Mouse (Mus musculus): ENCODE data around the gene Rrnad1.

Rrnad1 gene

DNA sequence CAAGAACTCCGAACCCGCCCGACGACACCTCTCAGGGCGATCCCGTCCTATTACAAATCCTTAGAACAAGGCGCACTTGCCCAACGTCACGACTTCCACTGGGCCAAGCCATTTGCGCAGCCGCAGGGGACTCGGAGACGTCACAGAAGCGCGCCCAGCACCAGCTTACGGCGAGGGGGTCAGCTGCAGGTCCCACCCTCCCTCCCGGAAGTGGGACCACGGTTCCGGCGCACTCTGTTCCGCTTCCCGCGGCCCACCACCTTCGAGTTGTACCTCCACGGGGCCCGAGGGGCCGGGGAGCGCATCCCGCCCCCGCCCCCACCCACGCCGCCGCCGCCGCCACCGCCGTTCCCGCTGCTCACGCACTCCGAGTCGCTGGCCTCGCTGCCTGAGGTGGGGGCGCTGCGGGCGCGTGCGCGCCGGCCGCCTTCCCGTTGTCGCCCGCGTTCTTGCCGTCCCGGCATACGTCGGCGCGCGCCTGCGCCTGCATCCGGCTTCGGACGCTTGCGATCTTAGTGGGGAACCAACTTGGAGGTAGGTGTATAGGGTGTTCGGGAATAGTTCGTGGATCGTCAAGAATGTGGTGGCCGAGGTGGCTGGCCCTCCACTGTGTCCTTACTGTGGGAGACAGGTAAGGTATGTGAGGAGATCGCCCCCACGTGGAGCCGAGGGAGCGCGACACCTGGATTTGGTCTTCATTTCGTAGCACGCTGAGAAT is at the start of gene Rrnad1, which contains the start of gene Isg20l2:
Rrnad1 (minus strand) TSS at position 640 of the 718 bp plus-strand sequence.
Isg20l2 (plus strand) TSS at position 237 of the 718 bp plus-strand sequence.
- DNase-seq: peak; percentile 99

DNA sequence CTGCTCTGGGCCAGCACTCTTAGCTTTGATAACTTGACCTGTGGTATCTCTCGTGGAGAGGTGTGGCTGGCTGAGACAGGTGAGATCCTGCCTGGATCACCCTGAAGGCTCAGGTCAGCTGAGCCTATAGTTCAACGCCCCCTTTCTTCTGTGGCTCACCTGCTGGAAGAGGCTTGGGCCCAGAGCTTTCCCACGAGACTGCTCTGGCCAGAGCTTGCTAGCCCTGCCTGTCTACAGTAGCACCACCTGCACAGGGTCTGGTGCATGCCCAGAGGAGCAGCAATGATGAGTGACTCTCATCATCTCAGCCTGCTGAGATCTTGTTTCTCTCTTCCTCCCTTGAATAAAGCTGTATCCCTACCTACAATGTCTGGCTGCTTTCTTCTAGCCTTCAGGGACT is 49.6 kb upstream of the Rrnad1 start:
- DNase-seq: no peak

DNA sequence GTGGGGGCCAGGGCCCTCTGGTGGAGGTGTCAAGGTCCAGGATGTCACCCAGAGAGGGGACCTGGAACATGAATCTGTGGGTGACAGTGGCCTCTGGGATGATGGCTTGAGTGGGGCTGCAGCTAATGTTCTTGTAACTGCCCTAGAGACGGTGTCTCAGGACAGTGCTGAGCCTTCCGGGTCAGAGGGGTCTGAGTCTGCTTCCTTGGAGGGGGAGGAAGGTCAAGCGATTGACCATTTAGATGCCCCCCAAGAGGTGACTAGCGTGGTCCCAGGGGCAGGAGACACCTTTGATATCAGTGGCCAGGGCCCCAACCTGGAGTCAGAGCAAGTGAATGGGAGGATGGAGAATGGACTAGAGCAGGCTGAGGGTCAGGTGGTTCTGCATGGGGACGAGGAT is 49.0 kb upstream of the Rrnad1 start:
- no peak for DNase-seq

DNA sequence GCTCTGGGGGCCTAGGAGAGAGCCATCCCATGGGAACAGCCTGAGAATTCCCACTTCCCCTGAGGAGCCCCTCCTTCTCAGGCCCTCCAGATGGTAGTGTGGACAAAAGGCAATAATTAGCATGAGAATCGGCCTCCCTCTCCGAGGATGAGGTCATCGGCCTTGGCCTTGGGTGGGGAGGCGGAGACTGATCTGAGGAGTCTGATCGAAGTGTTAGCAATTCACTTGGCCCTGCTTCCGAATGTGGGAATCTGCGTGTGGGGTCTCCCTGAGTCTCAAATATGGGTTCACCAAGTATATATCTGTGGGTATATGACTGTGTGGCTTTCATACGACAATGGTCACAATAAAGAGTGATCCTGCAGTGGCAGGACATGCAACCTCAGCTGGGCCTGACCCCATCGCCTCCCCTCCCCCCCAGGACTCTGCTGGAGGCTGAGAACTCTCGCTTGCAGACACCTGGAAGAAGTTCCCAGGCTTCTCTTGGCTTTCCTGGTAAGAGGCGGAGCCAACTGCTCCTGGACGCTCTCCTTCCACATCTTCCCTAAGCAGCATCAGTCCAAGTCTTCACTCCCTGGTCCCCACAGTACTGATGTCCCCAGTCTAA is 44.0 kb upstream of the Rrnad1 start:
- no peak for DNase-seq

DNA sequence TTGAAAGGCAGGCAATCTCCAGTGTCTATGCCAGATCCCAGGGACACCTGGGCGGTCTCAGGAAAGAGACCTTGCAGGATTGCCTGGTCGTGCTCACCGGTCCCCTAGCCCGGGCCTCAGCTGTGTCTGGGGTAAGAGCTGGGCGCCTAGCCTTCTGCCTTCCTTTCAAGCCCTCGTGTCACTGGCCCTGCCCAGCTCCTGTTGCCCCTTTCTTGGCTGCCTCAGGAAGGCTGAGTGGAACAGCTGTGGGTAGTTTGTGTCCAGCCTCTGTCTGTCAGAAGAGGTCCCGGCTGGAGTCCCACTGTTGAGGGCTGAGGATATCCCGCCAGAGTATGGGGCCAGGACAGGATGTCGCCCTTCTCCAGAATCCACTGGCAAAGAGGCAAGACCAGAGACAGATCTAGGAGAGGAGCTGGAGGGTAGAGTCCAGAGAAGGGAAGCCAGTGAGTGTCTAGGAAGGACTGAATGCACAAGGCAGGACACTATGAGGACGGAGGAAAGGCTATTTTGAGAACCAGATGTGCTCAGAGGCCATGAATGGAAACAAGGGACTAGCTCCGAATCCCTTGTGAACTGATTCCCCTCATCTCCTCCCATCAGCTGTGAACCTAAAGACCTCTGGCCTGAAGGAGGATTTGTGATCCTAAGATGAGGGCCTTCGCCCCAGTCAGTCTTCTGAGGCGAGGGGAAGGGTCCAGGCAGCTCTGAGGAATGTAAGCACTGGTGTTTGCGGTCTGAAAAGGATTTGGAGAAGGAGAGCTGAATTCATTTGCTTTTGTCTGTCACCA is 43.3 kb upstream of the Rrnad1 start:
- no peak for DNase-seq

DNA sequence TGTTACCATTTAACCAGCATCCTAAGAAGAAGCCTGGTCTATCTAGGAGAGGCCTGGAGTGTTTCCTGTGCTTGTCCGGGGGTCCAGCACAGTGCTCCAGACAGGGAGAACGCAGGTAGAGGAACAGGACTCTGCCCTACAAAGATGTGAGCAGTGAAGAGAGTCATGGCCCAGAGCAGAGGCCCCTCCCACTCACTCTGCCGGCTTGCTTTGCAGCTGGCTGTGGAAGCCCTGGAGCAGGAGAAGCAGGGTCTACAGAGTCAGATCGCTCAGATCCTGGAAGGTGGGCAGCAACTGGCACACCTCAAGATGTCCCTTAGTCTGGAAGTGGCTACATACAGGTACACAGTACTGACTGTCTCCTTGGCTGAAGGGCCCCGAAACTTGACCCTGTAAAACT is 42.3 kb upstream of the Rrnad1 start:
- peak; percentile 42 for DNase-seq

DNA sequence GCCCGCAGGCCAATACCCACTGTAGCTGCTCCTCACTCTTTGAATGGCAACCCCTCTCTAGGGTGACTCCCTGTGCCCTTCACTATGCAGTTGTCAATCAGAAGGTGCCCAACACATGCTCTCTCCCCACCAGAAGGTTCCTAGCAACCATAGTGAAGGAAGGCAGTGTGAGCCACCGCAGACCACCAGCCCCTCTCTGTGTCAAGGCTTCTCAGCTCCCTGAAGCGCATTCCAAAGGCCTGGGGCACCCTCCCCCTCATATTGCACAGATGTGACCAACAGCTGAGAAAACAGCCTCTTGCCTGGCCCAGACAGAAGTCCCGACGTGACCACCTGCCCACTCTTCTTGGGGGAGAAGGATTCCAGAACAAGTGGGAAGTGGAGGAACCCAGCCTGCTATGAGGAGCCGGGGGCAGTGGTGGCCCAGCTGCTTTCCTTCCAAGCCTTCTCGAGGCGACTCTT is 41.7 kb upstream of the Rrnad1 start:
- no peak for DNase-seq

DNA sequence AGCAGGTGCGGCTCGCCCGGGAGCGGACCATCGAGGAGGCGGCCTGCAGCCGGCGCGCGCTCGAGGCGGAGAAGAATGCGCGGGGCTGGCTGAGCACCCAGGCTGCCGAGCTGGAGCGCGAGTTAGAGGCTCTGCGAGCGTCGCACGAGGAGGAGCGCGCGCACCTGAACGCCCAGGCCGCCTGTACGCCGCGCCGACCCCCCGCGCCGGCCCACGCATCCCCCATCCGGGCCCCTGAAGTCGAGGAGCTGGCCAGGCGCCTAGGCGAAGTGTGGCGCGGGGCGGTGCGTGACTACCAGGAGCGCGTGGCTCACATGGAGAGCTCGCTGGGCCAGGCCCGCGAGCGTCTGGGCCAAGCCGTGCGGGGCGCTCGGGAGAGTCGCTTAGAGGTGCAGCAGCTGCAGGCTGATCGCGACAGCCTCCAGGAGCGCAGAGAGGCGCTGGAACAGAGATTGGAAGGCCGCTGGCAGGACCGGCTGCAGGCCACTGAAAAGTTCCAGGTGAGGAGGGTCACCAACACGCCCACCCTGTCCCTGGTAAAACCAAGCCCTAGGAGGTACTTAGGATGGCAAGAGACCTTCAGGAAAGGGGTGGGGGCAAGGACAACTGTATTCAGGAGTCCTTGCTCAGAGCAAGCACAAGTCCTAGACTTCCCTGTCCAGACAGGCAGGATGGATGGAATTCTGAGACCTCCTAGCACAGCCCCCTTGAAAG is 41.1 kb upstream of the Rrnad1 start:
- DNase-seq: no peak

DNA sequence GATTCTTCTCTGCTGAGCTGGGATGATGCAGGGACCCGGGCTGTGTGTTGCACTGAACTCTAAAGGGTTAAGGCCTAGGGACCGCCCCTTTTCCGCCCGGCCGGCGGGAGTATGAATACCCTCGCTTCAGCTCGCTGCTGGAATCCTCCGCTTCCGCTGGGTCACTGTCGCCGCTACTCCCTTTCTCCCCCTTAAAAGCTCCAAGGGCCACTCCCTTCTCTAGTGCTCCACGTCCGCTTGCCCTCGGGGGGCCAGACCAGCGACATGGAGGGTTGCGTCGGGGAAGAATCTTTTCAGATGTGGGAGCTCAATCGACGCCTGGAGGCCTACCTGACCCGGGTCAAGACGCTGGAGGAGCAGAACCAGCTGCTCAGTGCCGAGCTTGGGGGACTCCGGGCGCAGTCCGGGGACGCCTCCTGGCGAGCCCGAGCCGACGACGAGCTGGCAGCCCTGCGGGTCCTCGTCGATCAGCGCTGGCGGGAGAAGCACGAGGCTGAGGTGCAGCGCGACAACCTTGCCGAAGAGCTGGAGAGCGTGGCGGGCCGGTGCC is 40.5 kb upstream of the Rrnad1 start, which contains the start of gene Nes:
Nes (plus strand) TSS at position 140 of the 550 bp plus-strand sequence.
- peak; percentile 91 for DNase-seq

DNA sequence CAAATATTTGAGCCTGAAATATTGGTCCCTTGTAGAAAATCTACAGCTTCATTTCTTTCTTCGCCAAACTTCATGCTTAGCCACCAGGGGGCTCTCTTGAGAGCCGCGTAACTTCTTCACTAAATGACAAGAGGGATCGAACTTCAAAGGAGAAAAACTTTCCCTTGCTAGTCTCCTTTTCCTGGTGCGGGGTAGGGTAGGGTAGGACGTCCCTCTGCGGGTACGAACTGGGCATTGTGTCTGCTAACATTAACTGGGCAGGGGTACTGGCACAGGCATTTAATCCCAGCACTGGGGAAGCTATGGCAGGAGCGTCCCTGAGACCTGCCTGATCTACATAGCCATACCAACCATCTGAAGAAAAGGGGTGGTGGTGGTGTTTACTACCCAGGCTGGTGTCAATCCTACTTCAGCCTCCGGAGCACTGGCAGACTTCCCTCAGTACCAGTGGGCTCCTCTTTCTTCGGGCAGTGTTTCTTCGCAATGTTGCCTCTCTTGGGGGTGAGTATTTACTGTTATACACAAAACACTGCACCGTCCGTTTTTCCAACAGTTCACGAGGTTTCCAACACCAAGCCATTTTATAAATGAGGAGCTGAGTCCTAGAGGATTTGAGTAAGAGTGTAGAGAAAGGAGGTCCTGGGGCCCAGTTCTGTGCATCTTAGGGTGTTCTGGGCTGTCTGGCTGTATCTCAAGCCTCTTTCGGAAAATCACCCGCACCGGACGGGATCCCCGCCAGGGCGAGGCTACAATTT is 39.8 kb upstream of the Rrnad1 start:
- peak; percentile 79 for DNase-seq

DNA sequence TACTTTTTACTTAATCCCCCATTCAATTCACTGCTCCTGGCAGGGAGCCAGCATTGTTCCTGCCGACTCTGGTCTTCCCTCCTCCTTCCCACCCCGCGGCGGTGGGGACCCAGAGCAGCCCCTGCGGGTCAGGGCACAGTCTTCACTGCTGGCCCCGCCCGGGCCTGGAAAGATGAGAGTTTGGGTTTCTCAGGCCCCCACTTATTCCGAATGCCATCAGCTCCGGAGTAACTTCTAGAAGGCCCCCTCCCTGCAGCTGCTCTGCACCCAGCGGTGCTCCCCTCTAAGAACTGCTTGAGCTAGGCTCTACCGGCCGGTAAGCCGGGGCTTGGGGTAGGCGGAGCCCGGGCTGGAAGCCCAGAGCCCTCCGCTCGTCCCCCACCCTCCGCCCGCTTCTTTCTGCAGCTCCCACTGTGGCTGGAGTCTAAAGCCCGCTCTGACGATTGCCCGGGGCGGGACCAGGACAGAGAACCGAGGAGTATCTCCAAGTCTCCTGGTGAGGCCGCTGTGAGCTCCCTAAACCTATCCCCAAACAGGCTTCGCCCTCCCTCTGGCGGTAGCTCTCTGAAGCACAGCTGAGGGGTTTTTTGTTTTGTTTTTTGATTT is 30.2 kb upstream of the Rrnad1 start:
- peak; percentile 97 for DNase-seq

DNA sequence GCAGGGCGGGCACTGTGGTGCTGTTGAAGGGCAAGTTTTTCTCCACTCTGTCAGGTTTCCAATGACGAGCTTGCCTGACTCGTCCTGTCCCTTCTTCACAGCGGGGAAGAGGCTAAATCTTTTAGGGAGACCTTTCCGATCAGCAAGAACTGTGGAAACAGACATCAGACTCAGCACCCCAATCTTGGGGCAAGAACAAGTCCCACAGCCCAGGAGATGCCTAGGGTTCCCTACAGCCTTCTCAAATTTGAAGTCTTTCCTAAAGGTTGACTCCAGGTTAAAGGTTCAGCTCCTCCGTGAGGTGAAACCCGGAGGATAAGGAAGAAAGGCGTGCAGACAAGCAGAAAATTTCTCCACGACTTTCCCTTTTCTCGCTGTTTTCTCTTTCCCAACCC is 29.7 kb upstream of the Rrnad1 start:
- DNase-seq: no peak

DNA sequence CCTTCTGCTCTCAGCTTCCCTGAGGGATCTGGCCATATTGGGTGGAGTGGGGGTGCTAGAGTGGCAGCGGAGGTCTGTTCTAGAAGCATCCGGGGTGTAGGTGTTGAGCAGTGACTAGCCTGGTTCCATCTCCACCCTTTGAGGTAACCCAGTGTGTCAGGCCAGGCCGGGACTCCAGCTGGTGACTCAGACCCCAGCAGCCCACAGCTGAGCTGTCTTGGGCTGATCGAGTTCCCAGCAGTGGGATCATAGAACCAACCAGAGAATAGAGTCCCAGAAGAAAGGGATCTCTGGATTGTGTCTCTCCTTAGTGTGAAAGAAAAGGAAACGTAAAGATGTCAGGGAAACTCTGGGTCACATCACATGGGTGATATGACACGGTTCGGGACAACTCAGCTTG is 28.9 kb upstream of the Rrnad1 start:
- no peak for DNase-seq

DNA sequence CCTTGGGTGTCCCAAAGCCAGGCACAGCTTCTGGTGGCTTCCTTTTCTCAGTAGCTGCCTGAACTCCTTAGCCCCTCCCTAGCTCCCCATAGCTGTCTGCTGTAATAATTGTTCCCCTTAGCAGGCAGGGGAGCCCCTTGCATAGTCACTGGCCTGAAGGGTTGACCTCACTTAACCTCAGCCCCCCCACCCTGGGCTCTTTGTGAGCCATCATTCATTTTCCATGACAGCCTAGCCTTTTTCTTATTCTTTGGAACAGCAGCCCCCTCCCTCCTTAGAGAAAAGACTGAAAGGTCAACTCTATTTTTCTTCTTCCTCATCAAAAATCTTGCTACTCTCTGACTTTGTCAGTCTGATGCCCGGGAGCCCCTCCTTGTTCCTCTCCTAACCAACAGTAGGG is 28.4 kb upstream of the Rrnad1 start:
- DNase-seq: no peak

DNA sequence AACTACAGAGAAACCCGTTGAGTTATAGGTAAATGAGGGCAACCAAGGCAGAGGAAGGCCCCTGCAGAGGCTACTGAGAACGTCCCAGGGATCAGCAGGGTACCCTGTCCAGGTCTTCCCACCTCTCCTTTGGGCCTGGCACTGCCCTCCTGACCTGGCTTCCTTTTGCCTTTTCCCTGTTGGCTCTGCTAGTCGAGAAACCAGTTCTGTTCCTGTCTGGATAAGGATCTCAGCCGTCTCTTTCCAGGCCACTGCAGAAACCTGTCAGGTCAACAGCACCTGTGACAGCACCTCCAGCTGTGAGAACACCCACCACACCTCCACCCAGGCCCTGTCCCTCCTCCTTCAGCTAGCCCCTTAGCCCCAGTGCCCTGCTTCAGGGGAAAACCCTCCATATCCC is 28.0 kb upstream of the Rrnad1 start:
- DNase-seq: peak; percentile 21

DNA sequence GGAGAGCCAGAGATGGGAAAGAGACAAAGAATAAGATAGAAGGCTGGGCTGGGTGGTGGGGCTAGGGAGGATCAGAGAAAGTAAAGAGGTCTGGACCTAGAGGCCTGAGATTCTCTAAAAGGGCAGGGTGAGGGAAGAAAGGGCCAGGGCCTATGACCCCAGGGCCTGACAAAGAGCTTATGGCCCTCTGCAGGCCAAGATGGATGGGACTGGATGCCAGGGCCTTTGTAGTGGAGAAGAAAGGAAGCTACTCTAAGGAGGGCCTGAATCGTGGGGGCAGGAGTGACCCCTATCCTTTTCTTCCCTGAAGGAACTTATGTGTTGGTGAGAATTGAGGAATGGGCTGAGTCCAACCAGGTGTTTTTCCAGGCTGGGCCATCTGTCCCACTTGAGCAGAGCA is 27.5 kb upstream of the Rrnad1 start:
- no peak for DNase-seq

DNA sequence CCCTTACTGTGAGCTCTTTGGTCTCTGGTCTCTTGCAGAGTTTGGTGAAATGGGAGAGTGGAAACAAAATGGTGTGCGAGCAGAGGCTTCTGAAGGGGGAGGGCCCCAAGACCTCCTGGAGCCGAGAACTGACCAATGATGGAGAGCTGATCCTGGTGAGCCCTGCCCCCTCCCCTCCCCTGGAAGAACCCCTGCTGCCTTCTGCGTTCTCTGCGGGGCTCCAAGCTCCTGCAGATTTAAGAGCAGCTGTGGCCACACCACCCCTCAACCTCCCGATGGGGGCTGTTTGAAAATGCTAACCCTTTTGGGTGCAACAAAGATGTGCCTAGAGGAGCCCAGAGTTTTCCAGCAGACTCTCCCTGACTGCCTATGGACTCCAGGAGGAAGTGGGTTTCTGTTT is 21.9 kb upstream of the Rrnad1 start:
- DNase-seq: peak; percentile 64

DNA sequence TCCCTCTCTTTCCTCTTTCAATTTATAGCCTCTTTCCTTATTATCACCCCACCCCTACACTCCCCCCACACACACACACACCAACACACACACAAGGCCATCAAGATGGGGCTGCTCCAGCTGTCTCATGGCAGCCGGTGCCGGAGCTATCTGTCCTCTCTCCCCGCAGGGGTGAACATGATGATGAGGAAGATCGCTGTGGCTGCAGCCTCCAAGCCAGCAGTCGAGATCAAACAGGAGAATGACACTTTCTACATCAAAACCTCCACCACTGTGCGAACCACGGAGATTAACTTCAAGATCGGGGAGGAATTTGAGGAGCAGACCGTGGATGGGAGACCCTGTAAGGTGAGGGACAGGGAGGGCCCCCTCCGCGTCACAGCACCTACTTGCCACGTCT is 21.4 kb upstream of the Rrnad1 start:
- DNase-seq: no peak

DNA sequence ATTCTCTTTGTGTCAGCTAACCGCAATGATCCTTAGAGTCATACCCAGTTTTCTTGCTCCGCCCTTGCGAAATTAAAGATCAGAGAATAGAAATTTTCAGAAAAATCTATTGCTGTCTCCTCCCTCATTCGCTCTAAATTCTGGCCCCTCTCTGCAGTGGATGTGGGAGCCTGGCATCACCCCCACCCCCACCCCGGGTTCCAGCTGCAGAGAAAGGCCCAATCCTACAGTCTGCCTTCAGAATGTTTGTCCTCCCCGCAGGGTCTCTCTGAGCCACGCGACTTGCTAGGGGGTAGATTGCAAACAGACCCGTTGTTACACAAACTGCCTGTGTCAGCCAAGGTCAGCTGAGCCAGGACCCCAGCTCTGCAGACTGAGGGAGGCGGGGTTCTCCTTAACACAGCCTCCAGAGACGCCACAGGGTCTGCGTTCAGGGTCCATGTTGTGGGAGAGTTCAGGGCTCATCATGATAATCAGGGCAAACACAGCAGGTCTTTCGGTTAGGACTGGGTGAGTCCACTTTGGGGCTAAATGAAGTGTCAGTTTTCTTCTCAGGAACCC is 19.5 kb upstream of the Rrnad1 start:
- DNase-seq: no peak

DNA sequence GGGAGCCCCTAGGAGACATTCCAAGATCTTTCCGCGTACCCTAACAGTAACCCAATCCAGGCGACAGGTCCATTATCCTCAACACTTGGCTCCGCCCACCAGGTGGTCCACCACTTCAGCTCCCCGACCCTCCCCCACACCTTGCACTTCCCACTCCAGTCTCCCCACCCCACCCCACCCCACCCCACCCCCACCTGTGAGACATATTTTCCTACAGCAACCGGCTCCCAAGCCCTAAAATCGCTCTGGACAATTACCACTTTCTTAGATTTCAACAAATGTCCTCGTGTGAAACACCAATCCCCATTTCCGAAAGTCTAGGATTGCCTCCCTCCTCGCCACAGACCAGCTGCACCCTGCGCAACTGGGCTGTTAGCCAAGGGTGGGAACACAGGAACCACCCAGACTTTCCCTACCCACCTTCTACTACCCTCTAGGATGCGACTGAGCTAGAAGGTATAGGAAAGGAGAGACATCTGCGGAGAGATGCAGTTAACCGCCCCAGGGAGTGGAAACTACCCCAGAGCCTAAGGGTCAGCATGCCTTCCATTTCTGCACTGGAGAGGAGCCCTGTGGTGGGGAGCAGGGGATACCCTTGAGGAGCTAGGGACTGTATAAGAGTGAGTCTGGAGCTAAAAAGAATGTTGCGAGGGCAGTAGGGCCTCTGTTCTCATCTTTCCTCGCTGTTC is 18.9 kb upstream of the Rrnad1 start:
- no peak for DNase-seq
